Mouse (Mus musculus): ENCODE results near the gene Slc35d2. TPM values are rescaled to one million over a fixed set of nuclear protein-coding genes. Genes with fewer than 3 reads are reported as not detected.

Slc35d2 gene
- polyA plus RNA-seq, 1 experiment from 2014 or later, result 1.3 TPM

- no peak overlapping the region for H3K4me2 ChIP-seq
- H3K9me3 ChIP-seq (replicated peaks), result no peaks in the 10 kb centered on the region
- H3K9ac ChIP-seq, result no peak overlapping the region
- 40% methylated on average over 5 of the region's 5 CpGs for WGBS
- H3K27me3 ChIP-seq, result peaks cover 15% of the 10 kb centered on the region
- no peak for ATAC-seq
- no peaks in the 10 kb centered on the region for H3K36me3 ChIP-seq (ENCODE audit: poor library complexity, severe bottlenecking)
- H3K4me1 ChIP-seq, result peaks cover 19% of the 10 kb centered on the region
- H3K4me3 ChIP-seq, result no peak overlapping the region
- no peak overlapping the region for H3K27ac ChIP-seq
Measured at GRCm38 (mm10) chr13:64108381-64108850, 20.8 kb downstream of the Slc35d2 start.

DNA sequence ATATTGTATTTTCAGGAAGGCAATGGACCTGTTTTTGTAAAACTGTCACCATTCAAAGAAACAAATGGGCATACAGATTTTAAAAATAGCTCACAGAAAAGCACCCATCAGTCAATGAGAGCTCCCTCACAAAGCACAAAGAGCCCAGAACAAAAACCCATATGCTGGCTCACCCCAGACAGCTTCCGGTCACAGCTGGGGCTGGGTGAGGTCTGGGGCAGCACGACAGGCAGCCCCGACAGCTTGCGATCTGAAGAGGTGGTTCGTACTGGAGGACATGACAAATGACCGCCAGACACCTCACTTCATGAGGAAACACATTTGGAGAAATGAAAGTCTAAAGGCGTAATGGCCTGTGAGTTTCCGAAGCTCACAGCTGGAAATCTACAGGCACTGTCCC, 21.6 kb downstream of the Slc35d2 start:
- Histone ChIP-seq H3K4me2 (peak overlapping the region; percentile 15; the same call in 1 of the 2 replicates), H3K4me3 (no peak overlapping the region), H3K36me3 (ENCODE audit: poor library complexity, severe bottlenecking) (no peaks in the 10 kb centered on the region), H3K9ac (no peak overlapping the region), H3K27me3 (peaks cover 15% of the 10 kb centered on the region), H3K4me1 (peaks cover 19% of the 10 kb centered on the region), H3K27ac (no peak overlapping the region), H3K9me3 (replicated peaks) (no peaks in the 10 kb centered on the region)
- WGBS, result 24% methylated on average over 8 of the region's 8 CpGs
- peak; percentile 45; the same call in 1 of the 2 replicates for ATAC-seq

- no peak for ATAC-seq
- 38% methylated on average over 3 of the region's 3 CpGs for WGBS
- H3K27me3 ChIP-seq, result peaks cover 15% of the 10 kb centered on the region
Measured at GRCm38 (mm10) chr13:64107105-64107504, 22.1 kb downstream of the Slc35d2 start.

GRCm38 (mm10) chr13:64105690-64106089, 23.5 kb downstream of the Slc35d2 start:
- no peak overlapping the region for H3K4me2 ChIP-seq
- 91% methylated on average over 3 of the region's 3 CpGs for WGBS

More at GRCm38 (mm10) chr13:64107105-64107504, 22.1 kb downstream of the Slc35d2 start:
- no peaks in the 10 kb centered on the region for H3K9me3 ChIP-seq (replicated peaks)
- H3K9ac ChIP-seq, result no peak overlapping the region
- H3K4me3 ChIP-seq, result no peak overlapping the region
- H3K4me2 ChIP-seq, result no peak overlapping the region
- no peaks in the 10 kb centered on the region for H3K36me3 ChIP-seq (ENCODE audit: poor library complexity, severe bottlenecking)
- H3K27ac ChIP-seq, result no peak overlapping the region
- H3K4me1 ChIP-seq, result peaks cover 19% of the 10 kb centered on the region

DNA sequence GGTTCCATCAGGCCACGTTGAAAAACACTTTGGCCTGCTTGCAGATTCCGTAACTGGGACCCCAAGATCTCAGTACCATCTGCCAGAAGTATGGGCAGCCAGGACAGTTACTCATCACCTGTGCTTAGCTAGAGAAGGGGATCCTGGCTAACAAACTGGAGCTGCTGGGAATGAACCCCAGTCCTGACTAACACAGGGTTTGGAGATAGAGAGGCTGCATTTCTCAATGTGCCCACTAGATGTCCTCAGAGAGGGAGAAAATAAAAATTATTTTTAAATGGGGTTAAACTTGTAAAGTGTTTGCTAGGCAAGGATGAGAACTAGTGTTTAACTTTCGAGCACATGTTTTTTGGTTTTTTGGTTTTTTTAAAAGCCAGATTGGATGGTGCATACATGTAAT, 29.0 kb downstream of the Slc35d2 start:
- 0 out of 2 replicates have a peak, but pooled peaks have one; percentile 38 for ATAC-seq
- H3K9ac ChIP-seq, result no peak overlapping the region
- H3K4me2 ChIP-seq, result no peak overlapping the region
- no peaks in the 10 kb centered on the region for H3K9me3 ChIP-seq (replicated peaks)
- H3K27ac ChIP-seq, result no peak overlapping the region
- WGBS, result 64% methylated on average over 3 of the region's 3 CpGs
- H3K4me3 ChIP-seq, result no peak overlapping the region
- no peaks in the 10 kb centered on the region for H3K4me1 ChIP-seq
- peaks cover 11% of the 10 kb centered on the region; the same call in 1 of the 2 replicates for H3K27me3 ChIP-seq
- H3K36me3 ChIP-seq (ENCODE audit: poor library complexity, severe bottlenecking), result no peaks in the 10 kb centered on the region

More at GRCm38 (mm10) chr13:64105690-64106089, 23.5 kb downstream of the Slc35d2 start:
- Histone ChIP-seq H3K27me3 (peaks cover 15% of the 10 kb centered on the region), H3K9ac (no peak overlapping the region), H3K9me3 (replicated peaks) (no peaks in the 10 kb centered on the region), H3K36me3 (ENCODE audit: poor library complexity, severe bottlenecking) (no peaks in the 10 kb centered on the region), H3K27ac (no peak overlapping the region), H3K4me1 (peaks cover 19% of the 10 kb centered on the region), H3K4me3 (no peak overlapping the region)
- no peak for ATAC-seq

DNA sequence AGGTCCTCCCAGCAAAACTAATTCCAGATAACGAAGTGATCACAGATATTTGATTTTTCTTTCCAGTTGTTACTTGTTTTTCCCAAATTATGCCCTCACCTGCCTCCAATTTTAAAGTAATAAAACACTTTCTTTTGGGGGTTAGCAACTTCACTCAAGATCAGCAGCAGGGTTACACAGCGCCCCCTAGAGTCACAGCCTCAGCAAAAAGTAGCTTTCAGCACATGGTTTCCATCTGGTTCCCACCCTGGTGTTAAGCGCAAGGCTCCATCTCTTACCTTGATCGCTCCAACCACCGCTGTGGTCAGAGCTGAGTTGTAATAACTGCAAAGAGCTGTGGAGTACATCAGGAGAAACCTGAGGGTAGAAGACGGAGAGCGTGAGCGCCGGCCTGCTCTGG, 30.2 kb downstream of the Slc35d2 start:
- H3K4me3 ChIP-seq, result no peak overlapping the region
- 0 out of 2 replicates have a peak, but pooled peaks cover 5% of the 10 kb centered on the region for H3K27me3 ChIP-seq
- no peak for ATAC-seq
- H3K27ac ChIP-seq, result no peak overlapping the region
- H3K4me1 ChIP-seq, result no peaks in the 10 kb centered on the region
- WGBS, result 80% methylated on average over 9 of the region's 9 CpGs
- H3K4me2 ChIP-seq, result no peak overlapping the region
- H3K36me3 ChIP-seq (ENCODE audit: poor library complexity, severe bottlenecking), result no peaks in the 10 kb centered on the region
- no peak overlapping the region for H3K9ac ChIP-seq
- H3K9me3 ChIP-seq (replicated peaks), result no peaks in the 10 kb centered on the region

DNA sequence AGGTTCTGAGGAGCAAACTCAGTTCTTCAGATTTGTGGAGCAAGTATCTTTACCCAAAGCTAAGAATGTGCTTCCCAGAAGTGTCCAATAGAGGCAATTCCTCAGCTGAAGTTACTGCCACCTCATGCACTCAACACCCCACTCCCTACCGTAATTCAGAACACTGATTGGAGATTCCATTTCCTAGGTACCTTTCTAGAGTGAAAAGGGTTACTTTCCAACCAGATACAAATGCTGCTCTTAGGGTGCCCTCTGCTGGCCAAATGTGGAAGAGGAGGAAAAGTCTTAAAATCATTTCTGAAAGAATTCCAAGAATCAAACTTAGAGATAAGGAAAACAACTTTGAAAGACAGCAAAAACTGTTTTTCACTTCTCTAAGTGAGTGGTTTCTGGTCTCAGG, 35.8 kb downstream of the Slc35d2 start:
- H3K36me3 ChIP-seq (ENCODE audit: poor library complexity, severe bottlenecking), result no peaks in the 10 kb centered on the region
- no peak overlapping the region for H3K4me3 ChIP-seq
- 3% methylated on average over 1 of the region's 1 CpGs for WGBS
- no peak overlapping the region for H3K9ac ChIP-seq
- H3K9me3 ChIP-seq (replicated peaks), result no peaks in the 10 kb centered on the region
- no peak overlapping the region for H3K4me2 ChIP-seq
- ATAC-seq, result no peak
- H3K27ac ChIP-seq, result no peak overlapping the region
- no peaks in the 10 kb centered on the region for H3K4me1 ChIP-seq
- H3K27me3 ChIP-seq, result no peaks in the 10 kb centered on the region

DNA sequence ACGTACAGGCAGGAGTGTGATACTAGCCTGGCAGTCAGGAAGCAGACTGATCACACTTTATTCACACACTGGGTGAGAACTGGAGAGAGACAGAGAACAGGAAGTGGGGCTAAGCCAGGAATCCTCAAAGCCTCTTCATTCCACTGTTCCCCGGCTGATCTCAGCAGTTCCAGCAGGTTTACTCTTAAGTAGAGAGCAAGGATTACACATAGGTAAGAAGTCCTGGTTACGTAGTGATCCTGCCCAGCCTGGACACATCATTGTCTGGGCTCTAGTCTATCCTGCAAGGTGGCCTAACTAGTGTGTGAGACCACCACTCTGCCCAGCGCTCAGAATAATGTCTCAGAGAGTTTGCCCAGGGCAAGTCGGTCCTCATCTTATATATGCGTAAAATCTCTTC, 36.4 kb downstream of the Slc35d2 start:
- Histone ChIP-seq H3K36me3 (ENCODE audit: poor library complexity, severe bottlenecking) (no peaks in the 10 kb centered on the region), H3K9ac (no peak overlapping the region), H3K4me2 (no peak overlapping the region), H3K9me3 (replicated peaks) (no peaks in the 10 kb centered on the region), H3K27ac (no peak overlapping the region), H3K4me1 (no peaks in the 10 kb centered on the region), H3K4me3 (no peak overlapping the region), H3K27me3 (no peaks in the 10 kb centered on the region)
- WGBS, result 74% methylated on average over 6 of the region's 6 CpGs
- no peak for ATAC-seq

GRCm38 (mm10) chr13:64092141-64092540, 37.0 kb downstream of the Slc35d2 start:
- H3K27me3 ChIP-seq, result no peaks in the 10 kb centered on the region
- no peak overlapping the region for H3K9ac ChIP-seq
- WGBS, result 66% methylated on average over 3 of the region's 3 CpGs
- H3K4me2 ChIP-seq, result no peak overlapping the region
- H3K27ac ChIP-seq, result no peak overlapping the region
- no peak for ATAC-seq
- no peaks in the 10 kb centered on the region for H3K9me3 ChIP-seq (replicated peaks)
- no peaks in the 10 kb centered on the region for H3K4me1 ChIP-seq
- H3K4me3 ChIP-seq, result no peak overlapping the region
- H3K36me3 ChIP-seq (ENCODE audit: poor library complexity, severe bottlenecking), result no peaks in the 10 kb centered on the region

DNA sequence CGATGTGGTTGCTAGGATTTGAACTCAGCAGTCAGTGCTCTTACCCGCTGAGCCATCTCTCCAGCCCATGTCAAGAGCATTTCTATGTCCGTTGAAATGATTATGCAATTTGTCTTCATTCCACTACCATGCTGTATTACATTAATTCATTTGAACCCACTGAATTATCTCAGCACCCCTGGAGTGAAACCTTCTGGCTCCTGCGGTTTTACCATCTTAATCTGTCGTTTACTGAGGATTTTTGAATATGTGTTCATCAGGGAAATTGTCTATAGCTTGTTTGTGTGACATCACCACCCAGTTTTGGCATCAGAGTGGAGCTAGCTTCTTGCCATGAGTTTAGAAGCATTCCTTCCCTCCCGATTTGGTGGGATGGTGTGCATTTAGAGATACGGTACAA, 38.2 kb downstream of the Slc35d2 start:
- Histone ChIP-seq H3K4me2 (no peak overlapping the region), H3K9me3 (replicated peaks) (no peaks in the 10 kb centered on the region), H3K36me3 (ENCODE audit: poor library complexity, severe bottlenecking) (no peaks in the 10 kb centered on the region), H3K4me1 (no peaks in the 10 kb centered on the region), H3K4me3 (no peak overlapping the region), H3K9ac (no peak overlapping the region), H3K27ac (no peak overlapping the region), H3K27me3 (no peaks in the 10 kb centered on the region)
- no peak for ATAC-seq
- 59% methylated on average over 7 of the region's 7 CpGs for WGBS

GRCm38 (mm10) chr13:64090278-64090677, 38.9 kb downstream of the Slc35d2 start:
- 86% methylated on average over 5 of the region's 5 CpGs for WGBS

GRCm38 (mm10) chr13:64089130-64089529, 40.0 kb downstream of the Slc35d2 start, which contains the start of gene Hsd17b3:
Hsd17b3 (minus strand) TSS chr13:64089230.
- Histone ChIP-seq H3K27ac (no peak within 1 kb of the TSS), H3K9me3 (replicated peaks) (no peaks in the 10 kb centered on the region), H3K4me2 (no peak within 1 kb of the TSS), H3K9ac (no peak within 1 kb of the TSS), H3K27me3 (no peaks in the 10 kb centered on the region), H3K36me3 (ENCODE audit: poor library complexity, severe bottlenecking) (no peaks in the 10 kb centered on the region), H3K4me1 (no peaks in the 10 kb centered on the region), H3K4me3 (no peak within 1 kb of the TSS)
- WGBS, result 87% methylated on average over 4 of the region's 4 CpGs
- no peak for ATAC-seq

More at GRCm38 (mm10) chr13:64090278-64090677, 38.9 kb downstream of the Slc35d2 start:
- Histone ChIP-seq H3K4me3 (no peak overlapping the region), H3K9ac (no peak overlapping the region), H3K27ac (no peak overlapping the region), H3K9me3 (replicated peaks) (no peaks in the 10 kb centered on the region), H3K4me2 (no peak overlapping the region), H3K36me3 (ENCODE audit: poor library complexity, severe bottlenecking) (no peaks in the 10 kb centered on the region), H3K27me3 (no peaks in the 10 kb centered on the region), H3K4me1 (no peaks in the 10 kb centered on the region)
- no peak for ATAC-seq

- 84% methylated on average over 7 of the region's 7 CpGs for WGBS
- Histone ChIP-seq H3K4me2 (no peak overlapping the region), H3K27me3 (no peaks in the 10 kb centered on the region), H3K9ac (no peak overlapping the region), H3K9me3 (replicated peaks) (no peaks in the 10 kb centered on the region), H3K4me1 (no peaks in the 10 kb centered on the region), H3K27ac (no peak overlapping the region), H3K36me3 (ENCODE audit: poor library complexity, severe bottlenecking) (no peaks in the 10 kb centered on the region), H3K4me3 (no peak overlapping the region)
- ATAC-seq, result no peak
Measured at GRCm38 (mm10) chr13:64088057-64088456, 41.1 kb downstream of the Slc35d2 start.

Data from forebrain, embryonic 13.5 days (tissue).